Mouse (Mus musculus) limb, embryonic 11.5 days (tissue): ENCODE results near the gene 1600002K03Rik. TPM values are rescaled to one million over a fixed set of nuclear protein-coding genes. Genes with fewer than 3 reads are reported as not detected.

ENCODE experiments used
- ATAC-seq: fragments of 200-750 bp; cut with Nextera tagmentation; 2 replicates; pipeline ENCODE4 v1.8.0; 2017; ENCODE audit warnings: low read depth; ENCODE audit not compliant: insufficient number of reproducible peaks, low FRiP score, low TSS enrichment
- DNase-seq: peaks from one replicate; pipeline ENCODE4 v3.0.0-alpha.2; 2015; ENCODE audit warnings: low spot score
- H3K27ac ChIP-seq: fragments of 300-500 bp; sonication (generic); replicated peaks from 2 replicates; pipeline ENCODE4 v1.5.1; 2014; ENCODE audit warnings: low read depth, mild to moderate bottlenecking, low read length
- H3K27me3 ChIP-seq: fragments of 300-500 bp; sonication (generic); 2 replicates; pipeline ENCODE4 v1.6.1; 2014; ENCODE audit warnings: mild to moderate bottlenecking, low read length, mixed read lengths; ENCODE audit not compliant: control insufficient read depth, insufficient read depth
- H3K36me3 ChIP-seq: fragments of 300-500 bp; sonication (generic); 2 replicates; pipeline ENCODE4 v1.6.1; 2014; ENCODE audit warnings: mild to moderate bottlenecking, low read length, moderate library complexity, mixed read lengths; ENCODE audit not compliant: control insufficient read depth, insufficient read depth
- H3K4me1 ChIP-seq: fragments of 300-500 bp; sonication (generic); 2 replicates; pipeline ENCODE4 v1.6.1; 2014; ENCODE audit warnings: low read length, mixed read lengths; ENCODE audit not compliant: control insufficient read depth, insufficient read depth
- H3K4me2 ChIP-seq: fragments of 300-500 bp; sonication (generic); 2 replicates; pipeline ENCODE4 v1.6.1; 2014; ENCODE audit warnings: low read depth, mild to moderate bottlenecking, moderate library complexity; ENCODE audit not compliant: severe bottlenecking
- H3K4me3 ChIP-seq: fragments of 300-500 bp; sonication (generic); 2 replicates; pipeline ENCODE4 v1.5.1; 2014; ENCODE audit warnings: low read depth, low read length
- H3K9ac ChIP-seq: fragments of 300-500 bp; sonication (generic); 2 replicates; pipeline ENCODE4 v1.6.1; 2014; ENCODE audit warnings: mild to moderate bottlenecking, low read length
- H3K9me3 ChIP-seq: fragments of 300-500 bp; sonication (generic); 2 replicates; pipeline ENCODE4 v1.6.1; 2016; ENCODE audit warnings: low read length; ENCODE audit not compliant: control insufficient read depth
- WGBS: fragments of 180-500 bp; shearing (Covaris S2); extraction: QIAGEN DNeasy Blood & Tissue Kit; methylation state at CpG from one replicate; pipeline ENCODE4 v1.1.7; 2014; 5-methylcytosine and 5-hydroxymethylcytosine counted together
- polyA plus RNA-seq: library from polyadenylated mRNA; unstranded; fragments of >200 nt; fragmentation: Nextera tagmentation; extraction: Ambion mirVana; gene quantifications from 2 replicates; pipeline ENCODE4 v1.2.1, GENCODE M21; 2014

Gene 1600002K03Rik
- polyA plus RNA-seq, 1 experiment from 2014 or later = 5.9 TPM

GRCm38 (mm10) chr10:80138553-80139438 is 33.9 kb upstream of the 1600002K03Rik start, which contains the start of gene Atp5d:
Gene Atp5d, plus strand, starts transcription at chr10:80138632.
- Histone ChIP-seq H3K27me3 (peaks cover 28% of the 10 kb centered on the region), H3K36me3 (no peaks in the 10 kb centered on the region), H3K4me1 (peaks cover 24% of the 10 kb centered on the region), H3K9ac (peak within 1 kb of the TSS; percentile 80), H3K4me2 (peak within 1 kb of the TSS; percentile 97), H3K4me3 (peak within 1 kb of the TSS; percentile 67), H3K27ac (no peak within 1 kb of the TSS), H3K9me3 (no peaks in the 10 kb centered on the region)
- DNase-seq (peak; percentile 71), ATAC-seq (no peak)
- WGBS = under 1% methylated on average over 70 of the region's 94 CpGs

DNA sequence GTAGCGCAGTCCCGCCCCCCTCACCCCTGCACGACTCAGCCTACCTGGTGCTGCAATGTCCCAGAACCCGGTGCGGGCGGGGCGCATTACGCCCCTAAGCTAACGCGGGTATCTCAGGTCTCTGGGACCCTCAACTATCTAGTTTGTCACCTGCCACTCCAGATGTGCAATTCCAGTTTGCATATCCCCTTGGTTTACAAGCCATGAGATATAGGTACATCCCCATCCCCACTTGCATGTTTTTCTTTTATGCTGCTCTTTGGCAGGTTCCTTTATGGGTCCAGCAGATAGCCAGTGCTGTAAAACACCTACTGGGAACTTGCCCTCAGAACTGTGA is 33.3 kb upstream of the 1600002K03Rik start:
- H3K27me3 ChIP-seq = peaks cover 28% of the 10 kb centered on the region
- no peak overlapping the region for H3K27ac ChIP-seq
- peak overlapping the region; percentile 67 for H3K4me3 ChIP-seq
- WGBS = 0% methylated on average over 8 of the region's 10 CpGs
- ATAC-seq (no peak), DNase-seq (no peak)
- no peaks in the 10 kb centered on the region for H3K9me3 ChIP-seq
- peak overlapping the region; percentile 80 for H3K9ac ChIP-seq
- peak overlapping the region; percentile 97 for H3K4me2 ChIP-seq
- peaks cover 3% of the 10 kb centered on the region; the same call in 1 of the 2 replicates for H3K36me3 ChIP-seq
- H3K4me1 ChIP-seq = peaks cover 24% of the 10 kb centered on the region

- peaks cover 28% of the 10 kb centered on the region for H3K27me3 ChIP-seq
- H3K9me3 ChIP-seq = no peaks in the 10 kb centered on the region
- no peak overlapping the region for H3K4me2 ChIP-seq
- 78% methylated on average over 11 of the region's 11 CpGs for WGBS
- no peak overlapping the region for H3K9ac ChIP-seq
- no peak overlapping the region for H3K4me3 ChIP-seq
- DNase-seq (no peak), ATAC-seq (no peak)
- peaks cover 7% of the 10 kb centered on the region; the same call in 1 of the 2 replicates for H3K36me3 ChIP-seq
- H3K27ac ChIP-seq = no peak overlapping the region
- H3K4me1 ChIP-seq = peaks cover 24% of the 10 kb centered on the region
Observed at GRCm38 (mm10) chr10:80139975-80140665, 32.6 kb upstream of the 1600002K03Rik start.

DNA sequence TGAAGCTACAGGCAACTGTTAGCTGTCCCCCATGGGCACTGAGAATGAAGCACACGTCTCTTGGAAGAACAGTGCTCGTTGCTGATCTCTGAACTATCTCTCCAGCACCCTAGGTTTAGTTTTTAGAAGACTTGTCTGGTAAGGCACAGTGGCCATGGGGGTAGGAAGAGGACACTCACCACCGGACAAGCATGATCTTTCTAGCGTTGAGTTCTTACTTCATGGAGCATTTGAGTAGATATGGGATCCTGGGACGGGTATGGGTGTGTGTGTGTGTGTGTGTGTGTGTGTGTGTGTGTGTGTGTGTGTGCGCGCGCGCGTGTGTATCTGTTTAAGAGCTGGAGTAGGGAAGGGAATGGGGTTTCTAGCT is 32.1 kb upstream of the 1600002K03Rik start, which contains the start of gene Cbarp:
Cbarp (minus strand) TSS at position 170 of the 370 bp plus-strand sequence.
- H3K9me3 ChIP-seq = no peaks in the 10 kb centered on the region
- peak within 1 kb of the TSS; percentile 48 for H3K27ac ChIP-seq
- H3K4me3 ChIP-seq = peak within 1 kb of the TSS; percentile 67
- H3K9ac ChIP-seq = no peak within 1 kb of the TSS
- peaks cover 24% of the 10 kb centered on the region for H3K4me1 ChIP-seq
- H3K36me3 ChIP-seq = peaks cover 12% of the 10 kb centered on the region
- WGBS = 69% methylated on average over 10 of the region's 10 CpGs
- ATAC-seq = no peak
- peak within 1 kb of the TSS; percentile 76 for H3K4me2 ChIP-seq
- peaks cover 23% of the 10 kb centered on the region for H3K27me3 ChIP-seq
- no peak for DNase-seq

DNA sequence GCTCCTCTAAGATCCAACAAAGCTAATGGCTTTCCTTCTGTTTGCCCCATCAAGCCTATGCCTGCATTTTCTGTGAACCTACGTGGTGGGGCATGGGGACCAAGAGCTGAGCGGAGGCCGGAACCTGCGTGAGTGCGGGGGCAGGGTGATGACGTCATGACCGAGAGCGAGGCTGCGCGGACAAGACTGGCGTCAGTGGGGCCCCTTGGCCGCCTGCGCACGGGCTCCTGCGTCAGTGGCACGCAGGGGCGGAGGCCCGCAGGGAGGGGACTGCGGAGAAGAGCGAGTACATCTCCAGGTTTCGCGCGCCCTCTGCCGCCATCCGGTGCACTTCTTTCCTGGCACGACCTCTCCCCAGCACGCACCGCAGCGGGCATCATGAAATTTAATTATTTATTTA is 31.5 kb upstream of the 1600002K03Rik start:
- H3K4me3 ChIP-seq = peak overlapping the region; percentile 56
- peaks cover 30% of the 10 kb centered on the region for H3K4me1 ChIP-seq
- DNase-seq = peak; percentile 93
- ATAC-seq = peak; percentile 49
- no peak overlapping the region for H3K9ac ChIP-seq
- peaks cover 18% of the 10 kb centered on the region for H3K27me3 ChIP-seq
- no peaks in the 10 kb centered on the region for H3K9me3 ChIP-seq
- H3K36me3 ChIP-seq = peaks cover 18% of the 10 kb centered on the region
- H3K4me2 ChIP-seq = peak overlapping the region; percentile 76
- under 1% methylated on average over 29 of the region's 29 CpGs for WGBS
- peak overlapping the region; percentile 48 for H3K27ac ChIP-seq

GRCm38 (mm10) chr10:80141786-80142529 is 30.8 kb upstream of the 1600002K03Rik start:
- WGBS = under 1% methylated on average over 43 of the region's 43 CpGs
- Histone ChIP-seq H3K9me3 (no peaks in the 10 kb centered on the region), H3K4me2 (peak overlapping the region; percentile 76), H3K27ac (0 out of 2 replicates have a peak overlapping the region, but pooled peaks have one; percentile 12), H3K4me1 (peaks cover 26% of the 10 kb centered on the region), H3K27me3 (peaks cover 10% of the 10 kb centered on the region), H3K9ac (peak overlapping the region; percentile 56), H3K4me3 (peak overlapping the region; percentile 56), H3K36me3 (peaks cover 18% of the 10 kb centered on the region)
- DNase-seq = peak; percentile 94
- ATAC-seq = peak; percentile 81

DNA sequence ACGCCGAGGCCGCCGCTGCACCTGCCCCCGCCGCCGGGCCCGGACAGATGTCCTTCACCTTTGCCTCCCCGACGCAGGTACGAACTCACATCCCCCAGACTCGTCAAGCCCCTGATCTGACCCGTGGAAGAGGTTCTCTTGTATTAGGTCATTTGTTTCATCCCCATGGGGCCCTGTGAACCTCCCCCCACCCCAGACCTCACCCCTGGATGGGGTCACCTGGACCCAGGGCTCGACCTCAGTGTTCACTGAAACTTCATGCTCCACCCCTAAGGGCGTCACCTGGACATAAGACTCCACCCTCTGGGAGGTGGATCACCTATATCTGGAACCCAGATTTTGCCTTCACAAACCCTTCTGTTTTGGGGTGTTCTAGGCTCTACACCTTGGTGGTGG is 30.2 kb upstream of the 1600002K03Rik start:
- Histone ChIP-seq H3K4me3 (peak overlapping the region; percentile 56), H3K9ac (peak overlapping the region; percentile 56), H3K9me3 (no peaks in the 10 kb centered on the region), H3K36me3 (peaks cover 18% of the 10 kb centered on the region), H3K4me2 (peak overlapping the region; percentile 76), H3K27ac (no peak overlapping the region), H3K27me3 (0 out of 2 replicates have a peak, but pooled peaks cover 6% of the 10 kb centered on the region), H3K4me1 (peaks cover 22% of the 10 kb centered on the region)
- no peak for DNase-seq
- peak; percentile 15; the same call in 1 of the 2 replicates for ATAC-seq
- WGBS = 1% methylated on average over 15 of the region's 15 CpGs

GRCm38 (mm10) chr10:80143664-80144063 is 29.1 kb upstream of the 1600002K03Rik start:
- Histone ChIP-seq H3K4me3 (peak overlapping the region; percentile 0; the same call in 1 of the 2 replicates), H3K4me2 (no peak overlapping the region), H3K27ac (no peak overlapping the region), H3K9me3 (no peaks in the 10 kb centered on the region), H3K36me3 (peaks cover 18% of the 10 kb centered on the region), H3K9ac (no peak overlapping the region), H3K4me1 (peaks cover 18% of the 10 kb centered on the region; the same call in 1 of the 2 replicates), H3K27me3 (no peaks in the 10 kb centered on the region)
- no peak for ATAC-seq
- 92% methylated on average over 7 of the region's 7 CpGs for WGBS
- DNase-seq = no peak
